Mouse (Mus musculus) WW6 (cell line): ENCODE results near the gene Gfod1.

ENCODE experiments used
- DNase-seq: peaks from one replicate; pipeline ENCODE4 v3.0.0-alpha.2; 2013; ENCODE audit warnings: low read depth, low spot score

Gene Gfod1

GRCm38 (mm10) chr13:43263646-43264045, 40.3 kb downstream of the Gfod1 start:
- DNase-seq: no peak

- DNase-seq: no peak
These were observed 41.7 kb downstream of the Gfod1 start for GRCm38 (mm10) chr13:43262114-43262739.

GRCm38 (mm10) chr13:43261287-43261686, 42.7 kb downstream of the Gfod1 start:
- peak; percentile 50 for DNase-seq

- no peak for DNase-seq
These were observed 43.2 kb downstream of the Gfod1 start for GRCm38 (mm10) chr13:43260731-43261130.

GRCm38 (mm10) chr13:43256447-43256846, 47.5 kb downstream of the Gfod1 start:
- no peak for DNase-seq

- DNase-seq: no peak
These were observed 50.4 kb downstream of the Gfod1 start for GRCm38 (mm10) chr13:43253526-43253925.

GRCm38 (mm10) chr13:43252105-43252790, 51.7 kb downstream of the Gfod1 start:
- DNase-seq: no peak

GRCm38 (mm10) chr13:43251391-43251790, 52.6 kb downstream of the Gfod1 start:
- peak; percentile 20 for DNase-seq

- DNase-seq: no peak
These were observed 53.3 kb downstream of the Gfod1 start for GRCm38 (mm10) chr13:43250653-43251052.

GRCm38 (mm10) chr13:43250106-43250505, 53.9 kb downstream of the Gfod1 start:
- DNase-seq: no peak

GRCm38 (mm10) chr13:43248381-43248780, 55.6 kb downstream of the Gfod1 start:
- no peak for DNase-seq

- DNase-seq: no peak
These were observed 57.1 kb downstream of the Gfod1 start for GRCm38 (mm10) chr13:43246876-43247275.

- DNase-seq: no peak
These were observed 60.2 kb downstream of the Gfod1 start for GRCm38 (mm10) chr13:43243793-43244192.

- DNase-seq: no peak
These were observed 60.7 kb downstream of the Gfod1 start for GRCm38 (mm10) chr13:43243240-43243639.

GRCm38 (mm10) chr13:43241750-43242149, 62.2 kb downstream of the Gfod1 start:
- DNase-seq: no peak

- no peak for DNase-seq
These were observed 62.9 kb downstream of the Gfod1 start for GRCm38 (mm10) chr13:43241069-43241468.

GRCm38 (mm10) chr13:43239790-43240216, 64.2 kb downstream of the Gfod1 start:
- no peak for DNase-seq

- DNase-seq: no peak
These were observed 67.3 kb downstream of the Gfod1 start for GRCm38 (mm10) chr13:43236630-43237029.

- DNase-seq: no peak
These were observed 68.0 kb downstream of the Gfod1 start for GRCm38 (mm10) chr13:43235982-43236381.

- no peak for DNase-seq
These were observed 68.4 kb downstream of the Gfod1 start for GRCm38 (mm10) chr13:43235586-43235910.

GRCm38 (mm10) chr13:43234869-43235585, 68.9 kb downstream of the Gfod1 start:
- no peak for DNase-seq

- DNase-seq: no peak
These were observed 70.6 kb downstream of the Gfod1 start for GRCm38 (mm10) chr13:43233331-43233730.
